Mouse (Mus musculus): ENCODE measurements at regions not wholly inside any gene's neighbourhood (a gene's known extent, or its start where the extent isn't known, plus 50 kb on each side); places are given as distances from the start of the nearest gene placed in this dataset.

GRCm38 (mm10) chr8:128218886-128219285, 139.5 kb upstream of the Nrp1 start:
- TF ChIP-seq POLR2A (IDR thresholded peaks at IDR 0.05; ENCODE audit: low read depth, low read length), result no peak
- no peak for TF ChIP-seq CTCF (IDR thresholded peaks at IDR 0.05; ENCODE audit: borderline replicate concordance, insufficient read depth, low read length)
